Mouse (Mus musculus) hindbrain, embryonic 10.5 days (tissue): Measurements from ENCODE around the gene Rpl41. TPM values are rescaled to one million over a fixed set of nuclear protein-coding genes. Genes with fewer than 3 reads are reported as not detected.

ENCODE experiments used
- DNase-seq: peaks from one replicate; pipeline ENCODE4 v3.0.0-alpha.2; 2017; ENCODE audit warnings: low spot score
- H3K27ac ChIP-seq: fragments of 300-500 bp; sonication (generic); 2 replicates; pipeline ENCODE4 v1.5.1; 2016; ENCODE audit warnings: mild to moderate bottlenecking, moderate library complexity
- H3K27me3 ChIP-seq: fragments of 300-500 bp; sonication (generic); 2 replicates; pipeline ENCODE4 v1.6.1; 2016; ENCODE audit warnings: mild to moderate bottlenecking; ENCODE audit not compliant: poor library complexity, insufficient read depth, severe bottlenecking
- H3K36me3 ChIP-seq: fragments of 300-500 bp; sonication (generic); 2 replicates; pipeline ENCODE4 v1.6.1; 2016; ENCODE audit warnings: mild to moderate bottlenecking, moderate library complexity
- H3K4me1 ChIP-seq: fragments of 300-500 bp; sonication (generic); replicated peaks from 2 replicates; pipeline ENCODE4 v1.6.1; 2016; ENCODE audit warnings: mild to moderate bottlenecking
- H3K4me3 ChIP-seq: fragments of 300-500 bp; sonication (generic); 2 replicates; pipeline ENCODE4 v1.5.1; 2016; ENCODE audit warnings: mild to moderate bottlenecking, moderate library complexity
- H3K9me3 ChIP-seq: fragments of 300-500 bp; sonication (generic); 2 replicates; pipeline ENCODE4 v1.6.1; 2016; ENCODE audit warnings: mild to moderate bottlenecking, moderate library complexity
- WGBS: fragments of 180-500 bp; shearing (Covaris S2); methylation state at CpG from one replicate; pipeline ENCODE4 v1.1.7; 2016; 5-methylcytosine and 5-hydroxymethylcytosine counted together
- polyA plus RNA-seq: library from polyadenylated mRNA; unstranded; fragments of >200 nt; fragmentation: Nextera tagmentation; extraction: Ambion mirVana; gene quantifications from 2 replicates; pipeline ENCODE4 v1.2.1, GENCODE M21; 2016

Gene Rpl41
- 2,868 and 3,332 TPM in 2 replicates for polyA plus RNA-seq

DNA sequence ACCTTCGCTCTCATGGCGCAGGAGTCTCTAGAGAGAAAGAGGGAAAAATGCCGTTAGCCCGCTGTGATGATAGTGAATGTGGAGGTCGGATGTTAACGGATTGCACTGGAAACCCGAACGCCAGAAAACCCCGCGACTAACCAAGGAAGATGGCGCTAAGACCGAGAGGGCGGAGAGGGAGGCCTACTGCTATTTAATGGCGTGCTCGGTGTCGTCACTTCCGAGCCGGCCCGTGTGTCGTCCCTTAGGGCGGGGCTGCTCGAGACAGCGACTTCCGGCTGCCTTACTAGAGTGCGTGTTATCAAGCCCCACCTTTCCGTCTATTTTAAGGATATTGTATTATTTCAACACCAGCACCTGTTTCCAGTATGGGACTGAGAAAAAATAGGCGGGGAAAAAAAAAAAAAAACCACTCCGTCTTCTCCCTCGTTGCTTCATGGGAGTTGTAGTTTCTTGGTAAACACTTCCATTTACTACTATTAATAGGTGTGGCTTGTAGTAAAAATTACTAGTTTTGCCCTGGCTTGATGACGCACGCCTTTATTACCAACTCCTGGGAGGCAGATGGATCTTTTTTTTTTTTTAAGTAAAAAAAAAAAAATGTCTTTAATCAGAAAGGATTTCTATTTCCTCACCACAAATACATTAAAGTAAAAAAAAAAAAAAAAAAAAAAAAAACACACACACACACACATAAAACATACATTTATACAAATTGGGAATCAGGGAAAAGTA lies at the start of gene Rpl41:
Rpl41 (minus strand) TSS at position 359 of the 735 bp plus-strand sequence.
- DNase-seq = peak; percentile 94
- peaks cover 21% of the 10 kb centered on the region for H3K4me1 ChIP-seq
- H3K9me3 ChIP-seq = no peaks in the 10 kb centered on the region
- peak within 1 kb of the TSS; percentile 86 for H3K4me3 ChIP-seq
- H3K27me3 ChIP-seq = no peaks in the 10 kb centered on the region
- WGBS = under 1% methylated on average over 31 of the region's 31 CpGs
- H3K36me3 ChIP-seq = peaks cover 20% of the 10 kb centered on the region
- H3K27ac ChIP-seq = peak within 1 kb of the TSS; percentile 95

DNA sequence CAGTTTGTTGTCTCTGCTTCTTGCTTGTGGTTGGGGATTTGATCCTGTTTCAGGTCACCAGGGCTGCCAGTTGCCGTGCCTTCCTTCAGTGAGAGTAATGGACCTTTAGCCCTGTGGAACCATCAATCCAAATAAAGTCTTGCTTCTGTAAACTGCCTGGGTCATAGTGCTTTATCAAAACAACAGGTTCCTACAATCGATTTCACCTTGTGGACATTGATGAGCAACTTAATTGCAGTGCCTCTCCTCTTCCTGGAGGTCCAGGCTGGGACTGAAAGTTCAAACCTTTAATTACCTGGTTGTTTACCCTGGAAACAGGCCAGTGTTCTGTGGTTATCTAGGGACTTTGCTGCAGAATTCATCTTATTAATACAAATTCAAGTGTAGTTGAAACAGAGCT lies 49.4 kb upstream of the Rpl41 start:
- 83% methylated on average over 2 of the region's 2 CpGs for WGBS
- no peak overlapping the region for H3K27ac ChIP-seq

DNA sequence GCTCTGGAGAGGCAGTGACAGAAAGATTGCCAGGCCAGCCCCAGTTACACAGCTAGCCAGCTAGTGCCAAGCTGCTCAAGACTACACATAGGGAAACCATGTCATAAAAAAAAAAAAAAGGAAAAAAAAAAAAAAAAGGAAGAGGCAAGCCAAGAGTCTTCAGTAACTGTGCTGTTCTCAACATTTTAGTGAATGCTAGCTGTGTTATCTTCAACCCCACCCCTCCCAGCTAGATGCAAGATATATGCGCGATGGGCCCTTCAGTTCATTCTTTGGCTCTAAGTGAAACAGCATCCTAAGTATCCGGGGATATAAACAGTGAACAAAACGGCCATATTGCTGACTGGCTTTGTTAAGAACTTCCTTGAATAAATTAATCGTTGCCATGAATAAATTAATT lies 43.7 kb upstream of the Rpl41 start:
- WGBS = 79% methylated on average over 5 of the region's 5 CpGs

More for the DNA sequence above, 49.4 kb upstream of the Rpl41 start:
- no peak for DNase-seq
- no peaks in the 10 kb centered on the region for H3K27me3 ChIP-seq
- no peaks in the 10 kb centered on the region for H3K4me1 ChIP-seq
- no peaks in the 10 kb centered on the region for H3K9me3 ChIP-seq
- H3K36me3 ChIP-seq = no peaks in the 10 kb centered on the region
- H3K4me3 ChIP-seq = no peak overlapping the region

DNA sequence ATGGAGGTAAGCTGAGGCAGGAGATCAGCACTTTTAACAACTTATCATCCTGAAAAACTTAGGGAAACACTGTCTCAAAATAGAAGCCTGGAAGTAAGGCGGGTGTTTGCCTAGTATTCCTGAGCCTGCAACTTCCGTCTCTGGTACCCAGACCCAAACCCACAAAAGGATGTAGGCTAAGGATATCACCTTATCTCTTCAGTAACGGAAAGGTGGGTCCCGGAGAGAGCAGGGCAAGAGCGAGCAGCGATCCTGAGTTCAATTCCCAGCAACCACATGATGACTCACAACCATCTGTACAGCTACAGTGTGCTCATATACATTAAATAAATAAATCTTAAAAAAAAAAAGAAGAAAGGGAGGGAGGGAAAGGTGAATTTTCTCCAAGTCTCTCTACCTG lies 42.3 kb upstream of the Rpl41 start:
- WGBS = 89% methylated on average over 6 of the region's 6 CpGs
- H3K4me1 ChIP-seq = peaks cover 32% of the 10 kb centered on the region
- no peaks in the 10 kb centered on the region for H3K9me3 ChIP-seq
- peaks cover 38% of the 10 kb centered on the region for H3K27me3 ChIP-seq
- no peak overlapping the region for H3K27ac ChIP-seq
- DNase-seq = no peak
- H3K36me3 ChIP-seq = no peaks in the 10 kb centered on the region
- no peak overlapping the region for H3K4me3 ChIP-seq

More for the DNA sequence above, 43.7 kb upstream of the Rpl41 start:
- Histone ChIP-seq H3K4me1 (peaks cover 26% of the 10 kb centered on the region), H3K27me3 (peaks cover 25% of the 10 kb centered on the region), H3K9me3 (no peaks in the 10 kb centered on the region), H3K4me3 (no peak overlapping the region), H3K36me3 (no peaks in the 10 kb centered on the region), H3K27ac (no peak overlapping the region)
- DNase-seq = no peak

DNA sequence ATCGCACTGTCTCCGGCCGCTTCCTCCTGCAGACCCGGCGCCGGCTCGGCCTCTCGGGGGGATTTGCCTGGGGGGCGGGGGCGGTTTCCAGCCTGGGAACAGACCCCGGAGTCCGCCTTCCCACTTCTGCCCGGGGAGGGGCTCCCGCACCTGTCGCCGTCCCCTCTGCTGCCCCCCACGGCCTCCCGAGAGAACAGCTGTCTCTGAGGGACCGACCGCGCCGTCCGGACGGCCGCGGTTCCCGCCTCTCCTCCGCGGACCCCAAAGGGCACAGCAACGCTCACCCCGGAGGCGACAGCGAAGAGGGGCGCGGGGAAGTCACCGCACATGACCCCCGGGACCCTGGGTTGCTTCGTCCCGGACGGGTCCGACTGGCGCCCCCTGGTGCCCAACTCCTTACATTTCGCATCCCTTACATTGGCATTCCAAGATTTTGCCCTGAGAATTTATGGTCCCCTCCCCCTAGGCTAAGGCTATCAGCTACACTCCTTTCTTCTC lies 41.1 kb upstream of the Rpl41 start:
- peaks cover 50% of the 10 kb centered on the region for H3K27me3 ChIP-seq
- WGBS = under 1% methylated on average over 43 of the region's 43 CpGs
- H3K4me3 ChIP-seq = peak overlapping the region; percentile 72
- H3K9me3 ChIP-seq = no peaks in the 10 kb centered on the region
- peaks cover 34% of the 10 kb centered on the region for H3K4me1 ChIP-seq
- H3K36me3 ChIP-seq = no peaks in the 10 kb centered on the region
- peak; percentile 80 for DNase-seq
- peak overlapping the region; percentile 82 for H3K27ac ChIP-seq

DNA sequence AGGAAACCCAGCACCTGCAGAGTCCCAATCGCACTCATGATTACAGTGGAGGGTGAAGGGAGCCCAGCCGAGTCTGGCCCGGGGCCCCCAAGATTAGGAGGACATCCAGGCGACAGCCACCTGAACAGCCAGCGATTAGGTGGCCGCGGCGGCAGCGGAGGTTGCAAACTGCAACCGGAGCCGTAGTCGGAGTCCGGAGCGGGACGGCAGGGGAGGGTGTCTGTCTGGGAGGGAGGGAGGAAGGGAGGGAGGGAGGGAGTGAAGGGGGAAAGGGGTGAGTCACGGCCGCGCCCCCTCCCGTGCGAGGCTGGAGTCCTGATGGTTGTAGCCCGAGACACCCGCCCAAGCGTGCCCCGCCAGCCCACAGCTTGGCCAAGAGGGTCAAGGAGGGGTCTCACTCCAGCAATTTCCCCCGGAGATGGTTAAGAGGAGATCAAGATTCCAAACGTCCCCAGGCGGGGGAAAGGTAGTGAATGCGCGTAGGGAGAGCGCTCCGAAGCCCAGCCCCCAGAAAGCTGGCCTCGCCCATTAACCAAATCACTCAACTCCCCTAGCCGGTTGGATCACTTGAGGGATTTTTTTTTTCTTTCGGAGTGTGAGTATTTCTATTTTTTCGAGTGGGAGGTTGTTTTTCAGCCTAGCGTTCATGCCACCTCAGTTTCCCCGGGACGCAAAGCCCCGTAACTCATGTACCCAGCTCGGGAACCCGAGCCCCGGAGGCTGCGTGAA lies 40.5 kb upstream of the Rpl41 start, which contains the start of gene Erbb3:
Erbb3 (minus strand) TSS at position 189 of the 729 bp plus-strand sequence.
- DNase-seq = peak; percentile 67
- Histone ChIP-seq H3K4me3 (peak within 1 kb of the TSS; percentile 72), H3K27me3 (peaks cover 55% of the 10 kb centered on the region)

DNA sequence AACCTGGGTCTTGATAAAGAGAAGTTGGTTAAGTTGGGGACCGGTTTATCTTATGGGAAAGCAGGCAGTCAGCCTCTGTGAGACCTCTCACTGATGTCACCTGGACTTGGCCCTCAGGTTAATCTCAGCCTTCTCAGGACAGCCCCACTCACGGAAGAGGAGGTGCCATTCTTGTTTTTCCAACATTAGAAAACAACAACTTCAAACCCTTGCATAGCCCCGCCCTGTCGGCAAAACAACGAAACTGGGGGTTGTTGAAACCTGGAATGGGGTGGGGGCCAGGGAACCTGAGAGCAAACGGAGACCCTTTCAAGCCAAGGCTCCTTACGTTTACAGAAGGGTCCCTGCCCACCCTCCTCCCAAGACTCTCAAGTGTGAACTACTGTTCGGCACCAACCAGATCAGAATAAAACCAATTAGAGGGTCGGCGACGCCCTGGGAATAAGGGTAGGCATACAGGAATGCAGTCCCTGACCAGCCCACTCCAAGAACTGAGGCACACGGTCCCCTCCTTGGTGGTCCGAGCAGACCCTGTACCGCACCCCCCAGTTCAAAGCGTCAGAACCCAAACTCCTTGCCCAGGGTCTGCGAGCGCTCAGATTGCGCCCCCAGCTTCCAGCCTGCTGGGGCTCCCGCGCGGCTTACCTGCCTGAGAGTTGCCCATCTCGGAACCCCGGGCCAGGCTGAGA lies 39.8 kb upstream of the Rpl41 start:
- H3K27me3 ChIP-seq = peaks cover 62% of the 10 kb centered on the region
- no peaks in the 10 kb centered on the region for H3K9me3 ChIP-seq
- DNase-seq = no peak
- H3K36me3 ChIP-seq = no peaks in the 10 kb centered on the region
- WGBS = 3% methylated on average over 23 of the region's 23 CpGs
- H3K4me3 ChIP-seq = peak overlapping the region; percentile 72
- peaks cover 36% of the 10 kb centered on the region for H3K4me1 ChIP-seq
- H3K27ac ChIP-seq = peak overlapping the region; percentile 70

More for the DNA sequence above, 40.5 kb upstream of the Rpl41 start, which contains the start of gene Erbb3:
- H3K9me3 ChIP-seq = no peaks in the 10 kb centered on the region
- peaks cover 34% of the 10 kb centered on the region for H3K4me1 ChIP-seq
- H3K36me3 ChIP-seq = no peaks in the 10 kb centered on the region
- peak within 1 kb of the TSS; percentile 82 for H3K27ac ChIP-seq
- under 1% methylated on average over 43 of the region's 43 CpGs for WGBS

DNA sequence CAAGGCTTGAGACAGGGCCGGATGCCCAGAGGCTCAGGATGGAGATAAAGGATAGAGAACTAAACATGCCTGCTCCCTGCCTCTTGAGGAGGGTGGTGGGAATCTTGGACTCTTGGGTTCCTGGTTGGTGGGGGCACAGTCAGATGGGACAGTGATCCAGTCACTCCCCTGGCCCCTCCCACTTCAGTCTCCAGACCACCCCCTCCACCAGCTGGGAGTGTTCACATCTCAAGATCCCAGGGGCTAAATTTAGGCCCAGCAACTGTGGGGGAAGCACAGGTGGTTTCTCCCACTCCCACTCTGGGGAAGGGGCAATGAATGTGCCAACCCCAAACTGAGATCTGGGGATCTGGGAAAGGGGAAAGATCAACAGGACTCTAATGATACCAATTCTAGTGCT lies 39.0 kb upstream of the Rpl41 start:
- DNase-seq = no peak
- Histone ChIP-seq H3K4me3 (peak overlapping the region; percentile 72), H3K27me3 (peaks cover 69% of the 10 kb centered on the region), H3K27ac (peak overlapping the region; percentile 63), H3K4me1 (peaks cover 41% of the 10 kb centered on the region), H3K36me3 (no peaks in the 10 kb centered on the region), H3K9me3 (no peaks in the 10 kb centered on the region)
- WGBS = 39% methylated on average over 1 of the region's 1 CpGs

DNA sequence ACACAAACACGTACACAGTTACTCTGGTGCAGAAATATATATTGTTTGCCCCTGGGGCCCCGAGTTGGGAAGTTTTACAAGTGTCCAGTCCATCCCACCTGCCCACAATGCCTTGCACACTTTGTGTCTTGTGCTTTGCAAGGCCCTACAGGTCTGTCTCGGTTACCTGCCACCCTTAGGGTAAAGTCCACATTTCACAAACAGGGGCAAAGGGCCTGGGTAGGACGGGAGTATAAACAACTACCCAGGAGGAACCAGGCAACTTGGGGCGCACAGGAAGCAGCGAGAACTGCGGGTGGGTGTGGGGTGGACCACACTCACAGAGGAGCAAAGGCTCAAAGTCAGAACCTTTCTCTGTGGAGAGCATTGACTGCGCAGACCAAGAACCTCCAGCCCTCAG lies 38.6 kb upstream of the Rpl41 start:
- H3K27ac ChIP-seq = peak overlapping the region; percentile 63
- no peaks in the 10 kb centered on the region for H3K36me3 ChIP-seq
- peaks cover 73% of the 10 kb centered on the region for H3K27me3 ChIP-seq
- no peaks in the 10 kb centered on the region for H3K9me3 ChIP-seq
- 55% methylated on average over 8 of the region's 8 CpGs for WGBS
- no peak for DNase-seq
- H3K4me1 ChIP-seq = peaks cover 41% of the 10 kb centered on the region
- peak overlapping the region; percentile 72 for H3K4me3 ChIP-seq

DNA sequence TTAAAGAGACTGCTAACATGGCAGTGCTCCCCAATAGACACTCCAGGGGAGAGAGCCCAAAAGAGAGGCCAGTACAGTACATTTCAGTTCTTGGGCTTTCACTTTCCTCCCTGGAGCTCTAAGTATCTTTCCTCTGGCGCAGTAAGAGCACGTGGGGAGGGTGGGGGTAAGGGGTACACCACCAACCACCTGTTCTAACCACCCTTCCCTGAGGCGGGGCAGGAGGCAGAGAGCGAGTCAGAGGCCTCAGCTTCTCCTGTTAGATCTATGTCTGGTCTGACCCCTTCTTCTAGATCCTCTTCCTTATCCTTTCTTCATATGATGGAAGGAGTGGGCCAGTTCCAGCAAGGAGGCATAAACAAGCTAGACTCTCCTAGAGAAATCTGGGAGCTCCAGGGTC lies 38.0 kb upstream of the Rpl41 start:
- no peak for DNase-seq
- Histone ChIP-seq H3K4me1 (peaks cover 41% of the 10 kb centered on the region), H3K36me3 (no peaks in the 10 kb centered on the region), H3K27me3 (peaks cover 74% of the 10 kb centered on the region), H3K4me3 (peak overlapping the region; percentile 72; the same call in 1 of the 2 replicates), H3K27ac (peak overlapping the region; percentile 63; the same call in 1 of the 2 replicates), H3K9me3 (no peaks in the 10 kb centered on the region)
- 49% methylated on average over 4 of the region's 4 CpGs for WGBS

DNA sequence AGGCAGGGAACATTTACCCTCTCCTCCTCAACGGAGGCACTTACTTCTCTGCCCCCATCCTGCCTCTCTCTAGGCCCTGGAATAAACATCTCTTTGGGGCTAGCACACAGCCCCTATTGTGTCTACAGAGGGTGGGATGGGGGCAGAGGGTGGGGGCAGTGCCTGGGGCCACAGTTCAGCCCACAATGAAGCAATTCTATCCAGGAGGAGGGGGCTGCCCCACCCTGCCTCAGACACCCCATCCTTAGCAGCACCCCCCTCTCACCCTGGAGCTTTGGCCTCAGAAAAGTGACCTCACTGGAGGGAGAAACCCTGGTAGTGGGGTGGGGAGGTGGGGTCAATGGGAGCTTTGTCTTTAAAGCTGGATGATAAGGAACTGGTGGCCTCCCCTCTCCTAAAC lies 37.4 kb upstream of the Rpl41 start:
- H3K4me1 ChIP-seq = peaks cover 41% of the 10 kb centered on the region
- H3K4me3 ChIP-seq = peak overlapping the region; percentile 29; the same call in 1 of the 2 replicates
- H3K9me3 ChIP-seq = no peaks in the 10 kb centered on the region
- 13% methylated on average over 1 of the region's 1 CpGs for WGBS
- peak overlapping the region; percentile 63; the same call in 1 of the 2 replicates for H3K27ac ChIP-seq
- DNase-seq = no peak
- H3K36me3 ChIP-seq = no peaks in the 10 kb centered on the region
- H3K27me3 ChIP-seq = peaks cover 74% of the 10 kb centered on the region

DNA sequence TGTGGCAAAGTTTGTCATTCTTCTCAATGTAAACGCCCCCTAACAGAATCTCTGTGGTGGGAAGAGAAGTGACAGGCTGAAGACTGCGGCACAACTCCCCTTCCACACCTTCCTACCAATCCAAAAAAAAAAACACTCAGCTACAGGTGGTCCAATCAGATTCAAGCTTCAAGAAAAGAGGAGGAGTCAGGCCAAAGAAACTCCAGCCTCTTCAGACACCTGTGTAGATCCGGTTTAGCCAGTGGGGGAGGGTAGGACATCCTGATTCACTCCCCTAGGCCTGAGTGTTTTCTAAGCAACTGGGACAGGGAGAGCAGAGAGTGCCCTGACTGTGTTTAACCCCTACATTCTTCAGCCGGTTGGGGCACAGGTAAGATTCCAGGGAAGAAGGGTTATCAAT lies 35.3 kb upstream of the Rpl41 start:
- H3K27me3 ChIP-seq = peaks cover 65% of the 10 kb centered on the region
- H3K9me3 ChIP-seq = no peaks in the 10 kb centered on the region
- peaks cover 27% of the 10 kb centered on the region for H3K4me1 ChIP-seq
- peak overlapping the region; percentile 5; the same call in 1 of the 2 replicates for H3K4me3 ChIP-seq
- no peak for DNase-seq
- H3K27ac ChIP-seq = no peak overlapping the region
- 12% methylated on average over 4 of the region's 4 CpGs for WGBS
- no peaks in the 10 kb centered on the region for H3K36me3 ChIP-seq
